Mouse (Mus musculus) neural tube, embryonic 15.5 days (tissue): ENCODE results near the gene Btg1. TPM values are rescaled to one million over a fixed set of nuclear protein-coding genes. Genes with fewer than 3 reads are reported as not detected.

Source experiments
- ATAC-seq: fragments of 200-750 bp; cut with Nextera tagmentation; 2 replicates; pipeline ENCODE4 v1.8.0; 2017; ENCODE audit warnings: mild to moderate bottlenecking, moderate TSS enrichment, moderate library complexity; ENCODE audit not compliant: low FRiP score
- H3K27ac ChIP-seq: fragments of 300-500 bp; sonication (generic); replicated peaks from 2 replicates; pipeline ENCODE4 v1.5.1; 2015; ENCODE audit warnings: mild to moderate bottlenecking, inconsistent platforms
- H3K27me3 ChIP-seq: fragments of 300-500 bp; sonication (generic); replicated peaks from 2 replicates; pipeline ENCODE4 v1.6.1; 2015; ENCODE audit warnings: inconsistent platforms
- H3K36me3 ChIP-seq: fragments of 300-500 bp; sonication (generic); 2 replicates; pipeline ENCODE4 v1.6.1; 2015; ENCODE audit warnings: inconsistent platforms
- H3K4me1 ChIP-seq: fragments of 300-500 bp; sonication (generic); 2 replicates; pipeline ENCODE4 v1.6.1; 2015; ENCODE audit warnings: inconsistent platforms
- H3K4me2 ChIP-seq: fragments of 300-500 bp; sonication (generic); 2 replicates; pipeline ENCODE4 v1.6.1; 2015; ENCODE audit warnings: inconsistent platforms, mild to moderate bottlenecking, moderate library complexity
- H3K4me3 ChIP-seq: fragments of 300-500 bp; sonication (generic); replicated peaks from 2 replicates; pipeline ENCODE4 v1.5.1; 2015; ENCODE audit warnings: mild to moderate bottlenecking, inconsistent platforms
- H3K9ac ChIP-seq: fragments of 300-500 bp; sonication (generic); replicated peaks from 2 replicates; pipeline ENCODE4 v1.6.1; 2015; ENCODE audit warnings: mild to moderate bottlenecking, inconsistent platforms
- H3K9me3 ChIP-seq: fragments of 300-500 bp; sonication (generic); replicated peaks from 2 replicates; pipeline ENCODE4 v1.6.1; 2016; ENCODE audit warnings: inconsistent platforms
- WGBS: fragments of 180-500 bp; shearing (Covaris S2); methylation state at CpG from one replicate; pipeline ENCODE4 v1.1.7; 2015; ENCODE audit warnings: mixed read lengths; 5-methylcytosine and 5-hydroxymethylcytosine counted together
- polyA plus RNA-seq: library from polyadenylated mRNA; unstranded; fragments of >200 nt; fragmentation: Nextera tagmentation; extraction: Ambion mirVana; gene quantifications from 2 replicates; pipeline ENCODE4 v1.2.1, GENCODE M21; 2015

Btg1 gene
- polyA plus RNA-seq, 1 experiment from 2014 or later = 36.2 TPM

- H3K9me3 ChIP-seq = no peaks in the 10 kb centered on the region
- H3K27me3 ChIP-seq = no peaks in the 10 kb centered on the region
- no peak overlapping the region for H3K4me2 ChIP-seq
- H3K4me3 ChIP-seq = no peak overlapping the region
- no peak overlapping the region for H3K9ac ChIP-seq
- ATAC-seq = no peak
- H3K36me3 ChIP-seq = no peaks in the 10 kb centered on the region
- WGBS = 96% methylated on average over 5 of the region's 5 CpGs
- no peaks in the 10 kb centered on the region for H3K4me1 ChIP-seq
- no peak overlapping the region for H3K27ac ChIP-seq
Observed at GRCm38 (mm10) chr10:96589781-96590180, 27.0 kb upstream of the Btg1 start.

- 29% methylated on average over 2 of the region's 2 CpGs for WGBS
- Histone ChIP-seq H3K4me3 (no peak overlapping the region), H3K27ac (no peak overlapping the region), H3K4me1 (no peaks in the 10 kb centered on the region), H3K9ac (no peak overlapping the region), H3K4me2 (no peak overlapping the region), H3K9me3 (no peaks in the 10 kb centered on the region), H3K36me3 (no peaks in the 10 kb centered on the region), H3K27me3 (no peaks in the 10 kb centered on the region)
- no peak for ATAC-seq
Observed at GRCm38 (mm10) chr10:96592089-96592488, 24.7 kb upstream of the Btg1 start.

- H3K4me2 ChIP-seq = no peak overlapping the region
- H3K9ac ChIP-seq = no peak overlapping the region
- no peaks in the 10 kb centered on the region for H3K4me1 ChIP-seq
- no peaks in the 10 kb centered on the region for H3K36me3 ChIP-seq
- H3K27me3 ChIP-seq = no peaks in the 10 kb centered on the region
- WGBS = 85% methylated on average over 10 of the region's 10 CpGs
- no peak overlapping the region for H3K4me3 ChIP-seq
- no peak overlapping the region for H3K27ac ChIP-seq
- no peaks in the 10 kb centered on the region for H3K9me3 ChIP-seq
- no peak for ATAC-seq
Observed at GRCm38 (mm10) chr10:96595435-96596132, 21.2 kb upstream of the Btg1 start.

- H3K9me3 ChIP-seq = no peaks in the 10 kb centered on the region
- 86% methylated on average over 7 of the region's 7 CpGs for WGBS
- H3K4me2 ChIP-seq = no peak overlapping the region
- H3K36me3 ChIP-seq = no peaks in the 10 kb centered on the region
- no peak overlapping the region for H3K4me3 ChIP-seq
- no peak overlapping the region for H3K27ac ChIP-seq
- ATAC-seq = no peak
- H3K4me1 ChIP-seq = no peaks in the 10 kb centered on the region
- H3K27me3 ChIP-seq = no peaks in the 10 kb centered on the region
- H3K9ac ChIP-seq = no peak overlapping the region
Observed at GRCm38 (mm10) chr10:96596411-96596810, 20.4 kb upstream of the Btg1 start.

GRCm38 (mm10) chr10:96599641-96600040, 17.2 kb upstream of the Btg1 start:
- Histone ChIP-seq H3K4me1 (no peaks in the 10 kb centered on the region), H3K4me3 (no peak overlapping the region), H3K4me2 (no peak overlapping the region), H3K36me3 (no peaks in the 10 kb centered on the region), H3K27ac (no peak overlapping the region), H3K9me3 (no peaks in the 10 kb centered on the region), H3K27me3 (no peaks in the 10 kb centered on the region), H3K9ac (no peak overlapping the region)
- WGBS = 91% methylated on average over 5 of the region's 5 CpGs
- ATAC-seq = no peak

- Histone ChIP-seq H3K9me3 (no peaks in the 10 kb centered on the region), H3K4me2 (no peak overlapping the region), H3K4me1 (no peaks in the 10 kb centered on the region), H3K36me3 (no peaks in the 10 kb centered on the region), H3K27ac (no peak overlapping the region), H3K27me3 (no peaks in the 10 kb centered on the region), H3K9ac (no peak overlapping the region), H3K4me3 (no peak overlapping the region)
- no peak for ATAC-seq
- WGBS = 97% methylated on average over 4 of the region's 4 CpGs
Observed at GRCm38 (mm10) chr10:96601670-96602069, 15.1 kb upstream of the Btg1 start.

GRCm38 (mm10) chr10:96602339-96602738, 14.5 kb upstream of the Btg1 start:
- no peaks in the 10 kb centered on the region for H3K27me3 ChIP-seq
- ATAC-seq = no peak
- no peaks in the 10 kb centered on the region for H3K4me1 ChIP-seq
- 80% methylated on average over 3 of the region's 3 CpGs for WGBS
- no peaks in the 10 kb centered on the region for H3K36me3 ChIP-seq
- H3K4me2 ChIP-seq = no peak overlapping the region
- no peak overlapping the region for H3K4me3 ChIP-seq
- no peak overlapping the region for H3K27ac ChIP-seq
- H3K9ac ChIP-seq = no peak overlapping the region
- H3K9me3 ChIP-seq = no peaks in the 10 kb centered on the region

- Histone ChIP-seq H3K27ac (no peak overlapping the region), H3K4me3 (no peak overlapping the region), H3K4me1 (no peaks in the 10 kb centered on the region), H3K36me3 (no peaks in the 10 kb centered on the region), H3K9me3 (no peaks in the 10 kb centered on the region), H3K9ac (no peak overlapping the region), H3K4me2 (no peak overlapping the region), H3K27me3 (no peaks in the 10 kb centered on the region)
- 91% methylated on average over 1 of the region's 1 CpGs for WGBS
- no peak for ATAC-seq
Observed at GRCm38 (mm10) chr10:96605168-96605567, 11.6 kb upstream of the Btg1 start.

- ATAC-seq = no peak
- Histone ChIP-seq H3K27ac (no peak overlapping the region), H3K9me3 (no peaks in the 10 kb centered on the region), H3K4me3 (no peak overlapping the region), H3K27me3 (no peaks in the 10 kb centered on the region), H3K4me1 (no peaks in the 10 kb centered on the region), H3K9ac (no peak overlapping the region), H3K4me2 (no peak overlapping the region), H3K36me3 (no peaks in the 10 kb centered on the region)
- 90% methylated on average over 2 of the region's 2 CpGs for WGBS
Observed at GRCm38 (mm10) chr10:96605856-96606255, 10.9 kb upstream of the Btg1 start.

GRCm38 (mm10) chr10:96607617-96608185, 9.1 kb upstream of the Btg1 start:
- no peaks in the 10 kb centered on the region for H3K4me1 ChIP-seq
- no peak for ATAC-seq
- no peaks in the 10 kb centered on the region for H3K36me3 ChIP-seq
- H3K4me2 ChIP-seq = no peak overlapping the region
- H3K27ac ChIP-seq = no peak overlapping the region
- H3K27me3 ChIP-seq = no peaks in the 10 kb centered on the region
- no peak overlapping the region for H3K4me3 ChIP-seq
- H3K9me3 ChIP-seq = no peaks in the 10 kb centered on the region
- WGBS = 88% methylated on average over 4 of the region's 4 CpGs
- no peak overlapping the region for H3K9ac ChIP-seq

GRCm38 (mm10) chr10:96609356-96610345, 7.2 kb upstream of the Btg1 start:
- Histone ChIP-seq H3K9ac (no peak overlapping the region), H3K4me2 (no peak overlapping the region), H3K4me3 (no peak overlapping the region), H3K9me3 (no peaks in the 10 kb centered on the region), H3K27me3 (no peaks in the 10 kb centered on the region), H3K36me3 (no peaks in the 10 kb centered on the region), H3K4me1 (no peaks in the 10 kb centered on the region), H3K27ac (no peak overlapping the region)
- no peak for ATAC-seq
- WGBS = 83% methylated on average over 8 of the region's 8 CpGs
